Mouse (Mus musculus) gastrocnemius, postnatal 25 days (tissue): ENCODE measurements around the gene Trir. TPM values are rescaled to one million over a fixed set of nuclear protein-coding genes. Genes with fewer than 3 reads are reported as not detected.

Experiments
- microRNA-seq, 2 experiments: library from miRNA; unstranded; fragments of <30 nt; microRNA quantifications; one replicate each; pipeline ENCODE4 v1.2.0; 2021; ENCODE audit warnings: borderline replicate concordance in 2 of 2
- total RNA-seq, 2 experiments: library from RNA; stranded (reverse); gene quantifications; 1 replicate in 1 of 2; 2 replicates in 1 of 2; pipeline ENCODE4 v1.2.3; 2021

Gene Trir
- total RNA-seq, 2 experiments from 2014 or later, result 66.5 to 69.4 TPM

Small RNAs within 50 kb of the gene (microRNA-seq; reads per million reads assigned to microRNA genes)
- gene Mir7070, result 0 reads per million in 2 experiments

Other genes with a start within 250 kb of the Trir start
- gene Nfix, start 226.5 kb upstream of the Trir start, total RNA-seq, result 100 to 1,000 TPM; 447 to 529 TPM
- 1 to 10 TPM; 9.5 to 9.6 TPM for gene Dand5, start 204.0 kb upstream of the Trir start, total RNA-seq
- 10 to 100 TPM; 20.5 to 22.6 TPM for gene Gadd45gip1, start 195.3 kb upstream of the Trir start, total RNA-seq
- 100 to 1,000 TPM; 134 TPM for gene Rad23a, start 186.2 kb upstream of the Trir start, total RNA-seq
- gene Calr, start 179.9 kb upstream of the Trir start, total RNA-seq, result 100 to 1,000 TPM; 178 to 214 TPM
- 10 to 100 TPM; 21.2 to 24.2 TPM for gene Farsa, start 169.8 kb upstream of the Trir start, total RNA-seq
- 1 to 10 TPM in 1 of 2 experiments, under 1 TPM in 1; 0.95 to 1.2 TPM for gene Syce2, start 154.7 kb upstream of the Trir start, total RNA-seq
- 10 to 100 TPM; 34.7 to 34.8 TPM for gene Gcdh, start 132.9 kb upstream of the Trir start, total RNA-seq
- gene Klf1, start 124.9 kb upstream of the Trir start, total RNA-seq, result not detected
- 1 to 10 TPM; 4.5 to 5.7 TPM for gene Dnase2a, start 118.3 kb upstream of the Trir start, total RNA-seq
- gene Mast1, start 89.5 kb upstream of the Trir start, total RNA-seq, result not detected
- gene Rtbdn, start 79.8 kb upstream of the Trir start, total RNA-seq, result not detected
- not detected for gene Gm49661, start 57.4 kb upstream of the Trir start, total RNA-seq
- 100 to 1,000 TPM; 192 to 200 TPM for gene Prdx2, start 57.2 kb upstream of the Trir start, total RNA-seq
- 10 to 100 TPM; 22.2 to 24.7 TPM for gene Rnaseh2a, start 57.1 kb upstream of the Trir start, total RNA-seq
- 1 to 10 TPM; 5.1 to 6.9 TPM for gene Junb, start 48.1 kb upstream of the Trir start, total RNA-seq
- gene Hook2, start 36.2 kb upstream of the Trir start, total RNA-seq, result 1 to 10 TPM; 1.1 to 1.3 TPM
- gene Best2, start 12.3 kb upstream of the Trir start, total RNA-seq, result not detected
- 10 to 100 TPM; 45.6 to 48.2 TPM for gene Asna1, start 1.5 kb upstream of the Trir start, total RNA-seq
- gene Tnpo2, start 10.1 kb downstream of the Trir start, total RNA-seq, result 10 to 100 TPM; 23.5 to 27.9 TPM
- gene Fbxw9, start 33.2 kb downstream of the Trir start, total RNA-seq, result 1 to 10 TPM; 1.8 to 2.2 TPM
- gene Gm5741, start 41.2 kb downstream of the Trir start, total RNA-seq, result not detected
- 10 to 100 TPM; 18.6 to 20.3 TPM for gene Dhps, start 44.9 kb downstream of the Trir start, total RNA-seq
- 10 to 100 TPM; 39.8 to 43.1 TPM for gene Wdr83os, start 53.9 kb downstream of the Trir start, total RNA-seq
- 10 to 100 TPM; 14.9 to 21.8 TPM for gene Wdr83, start 54.5 kb downstream of the Trir start, total RNA-seq
- gene Man2b1, start 56.4 kb downstream of the Trir start, total RNA-seq, result 10 to 100 TPM in 1 of 2 experiments, 1 to 10 TPM in 1; 7.3 to 12.6 TPM
- 1 to 10 TPM in 1 of 2 experiments, under 1 TPM in 1; 1.00 to 1.4 TPM for gene Zfp791, start 96.3 kb downstream of the Trir start, total RNA-seq
- gene Cks1brt, start 125.1 kb downstream of the Trir start, total RNA-seq, result not detected
- gene Olfr371, start 199.2 kb downstream of the Trir start, total RNA-seq, result not detected